Mouse (Mus musculus): Measurements from ENCODE around the gene Hydin. TPM values are rescaled to one million over a fixed set of nuclear protein-coding genes. Genes with fewer than 3 reads are reported as not detected.

The Hydin gene
- polyA plus RNA-seq, 1 experiment from 2014 or later: 0.01 TPM

DNA sequence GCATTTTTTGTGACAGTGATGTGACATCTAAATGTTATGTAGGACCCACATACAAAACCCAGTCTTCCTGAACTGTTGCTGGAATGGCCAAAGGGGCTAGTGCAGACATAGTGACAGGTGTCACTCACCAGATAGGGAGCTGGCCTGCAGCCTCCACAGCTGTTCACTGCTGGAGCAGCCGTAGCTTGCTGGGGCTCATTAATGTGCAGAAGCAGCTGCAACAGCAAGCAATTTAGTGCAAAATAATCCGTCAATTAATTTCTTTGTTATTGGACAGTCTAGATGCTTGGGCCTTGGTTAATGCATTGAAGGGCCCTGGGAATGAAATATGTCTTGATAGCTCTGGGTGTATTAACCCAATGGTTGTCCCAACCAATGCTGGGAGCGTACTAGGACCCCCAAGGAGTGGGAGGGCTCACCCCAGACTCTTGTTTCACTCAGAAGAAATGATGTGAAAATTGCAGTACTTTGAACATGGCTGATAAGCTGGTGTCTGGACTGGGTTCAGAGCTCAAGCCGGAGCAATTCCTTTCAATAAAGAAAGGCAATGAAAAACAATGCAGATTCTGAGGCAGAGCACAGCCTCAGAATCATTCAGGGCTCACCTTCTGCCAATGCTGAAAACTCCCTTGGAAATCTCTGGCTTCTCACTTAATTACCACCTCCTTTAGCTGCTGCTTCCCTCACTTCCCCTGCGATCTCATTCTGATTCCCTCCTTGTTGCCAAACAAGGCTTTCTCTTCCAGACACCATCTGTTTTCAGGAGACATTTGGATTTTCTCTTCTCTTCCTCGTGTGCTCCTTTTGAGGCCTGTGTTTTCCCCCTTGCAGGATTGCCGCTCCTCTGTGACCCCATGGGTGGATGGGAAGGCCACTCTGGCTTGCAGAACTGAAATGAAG lies 24.2 kb upstream of the Hydin start:
- Histone ChIP-seq H3K4me3 (ENCODE audit: low read depth, low read length) (no peak overlapping the region), H3K36me3 (replicated peaks; ENCODE audit: insufficient read depth, low read length) (no peaks in the 10 kb centered on the region), H3K4me1 (ENCODE audit: insufficient read depth) (no peaks in the 10 kb centered on the region), H3K9me3 (ENCODE audit: low read length) (no peaks in the 10 kb centered on the region), H3K9ac (replicated peaks) (no peak overlapping the region), H3K4me2 (ENCODE audit: low read depth, low read length) (no peak overlapping the region), H3K27me3 (ENCODE audit: insufficient read depth, low read length) (no peaks in the 10 kb centered on the region), H3K27ac (ENCODE audit: low read depth) (no peak overlapping the region)
- 49% methylated on average over 7 of the region's 7 CpGs for WGBS (ENCODE audit: insufficient replicate concordance)
- ATAC-seq (no peak), DNase-seq (no peak)
- no peak for TF ChIP-seq EP300 (IDR thresholded peaks at IDR 0.05; ENCODE audit: low read depth)
- no peak for TF ChIP-seq CTCF (IDR thresholded peaks at IDR 0.05; ENCODE audit: low read depth)

- TF ChIP-seq EP300 (IDR thresholded peaks at IDR 0.05; ENCODE audit: low read depth): no peak
- TF ChIP-seq CTCF (IDR thresholded peaks at IDR 0.05; ENCODE audit: low read depth): no peak
- WGBS (ENCODE audit: insufficient replicate concordance): 47% methylated on average over 2 of the region's 2 CpGs
Measured at GRCm38 (mm10) chr8:110244566-110244965, 22.2 kb upstream of the Hydin start.

GRCm38 (mm10) chr8:110247238-110247637 lies 19.5 kb upstream of the Hydin start:
- Histone ChIP-seq H3K27me3 (ENCODE audit: insufficient read depth, low read length) (no peaks in the 10 kb centered on the region), H3K27ac (ENCODE audit: low read depth) (no peak overlapping the region), H3K36me3 (replicated peaks; ENCODE audit: insufficient read depth, low read length) (no peaks in the 10 kb centered on the region), H3K9me3 (ENCODE audit: low read length) (no peaks in the 10 kb centered on the region), H3K4me2 (ENCODE audit: low read depth, low read length) (no peak overlapping the region), H3K4me1 (ENCODE audit: insufficient read depth) (no peaks in the 10 kb centered on the region), H3K4me3 (ENCODE audit: low read depth, low read length) (no peak overlapping the region), H3K9ac (replicated peaks) (no peak overlapping the region)
- no peak for TF ChIP-seq CTCF (IDR thresholded peaks at IDR 0.05; ENCODE audit: low read depth)
- TF ChIP-seq EP300 (IDR thresholded peaks at IDR 0.05; ENCODE audit: low read depth): no peak
- ATAC-seq (no peak), DNase-seq (no peak)
- WGBS (ENCODE audit: insufficient replicate concordance): 68% methylated on average over 6 of the region's 6 CpGs

More at GRCm38 (mm10) chr8:110244566-110244965, 22.2 kb upstream of the Hydin start:
- Histone ChIP-seq H3K4me3 (ENCODE audit: low read depth, low read length) (no peak overlapping the region), H3K4me2 (ENCODE audit: low read depth, low read length) (no peak overlapping the region), H3K27ac (ENCODE audit: low read depth) (no peak overlapping the region), H3K27me3 (ENCODE audit: insufficient read depth, low read length) (no peaks in the 10 kb centered on the region), H3K9me3 (ENCODE audit: low read length) (no peaks in the 10 kb centered on the region), H3K9ac (replicated peaks) (no peak overlapping the region), H3K36me3 (replicated peaks; ENCODE audit: insufficient read depth, low read length) (no peaks in the 10 kb centered on the region), H3K4me1 (ENCODE audit: insufficient read depth) (no peaks in the 10 kb centered on the region)
- ATAC-seq: no peak
- no peak for DNase-seq

DNA sequence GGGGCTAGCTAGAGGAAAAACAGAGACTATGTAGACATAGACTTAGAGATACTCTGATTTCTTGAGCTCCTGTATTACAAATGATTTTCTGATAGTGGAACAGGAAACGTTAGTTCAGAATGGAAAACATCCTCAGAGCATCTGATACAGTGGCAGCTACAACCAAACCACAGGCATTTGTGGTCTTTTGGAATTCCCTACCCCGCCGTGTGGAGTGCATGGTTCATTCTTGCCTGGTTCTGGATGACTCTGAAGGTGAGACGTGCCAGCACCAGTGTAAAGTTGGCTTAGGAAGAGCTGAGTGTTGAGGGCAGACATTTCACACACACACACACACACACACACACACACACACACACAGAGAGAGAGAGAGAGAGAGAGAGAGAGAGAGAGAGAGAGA lies 12.8 kb upstream of the Hydin start:
- no peak overlapping the region for H3K9ac ChIP-seq (replicated peaks)
- ATAC-seq (no peak), DNase-seq (no peak)
- no peaks in the 10 kb centered on the region for H3K36me3 ChIP-seq (replicated peaks; ENCODE audit: insufficient read depth, low read length)
- no peak overlapping the region for H3K27ac ChIP-seq (ENCODE audit: low read depth)
- 48% methylated on average over 4 of the region's 4 CpGs for WGBS (ENCODE audit: insufficient replicate concordance)
- no peak overlapping the region for H3K4me3 ChIP-seq (ENCODE audit: low read depth, low read length)
- H3K27me3 ChIP-seq (ENCODE audit: insufficient read depth, low read length): no peaks in the 10 kb centered on the region
- H3K4me2 ChIP-seq (ENCODE audit: low read depth, low read length): no peak overlapping the region
- no peaks in the 10 kb centered on the region for H3K4me1 ChIP-seq (ENCODE audit: insufficient read depth)
- no peaks in the 10 kb centered on the region for H3K9me3 ChIP-seq (ENCODE audit: low read length)
- TF ChIP-seq EP300 (IDR thresholded peaks at IDR 0.05; ENCODE audit: low read depth) (no peak), CTCF (IDR thresholded peaks at IDR 0.05; ENCODE audit: low read depth) (no peak)

DNA sequence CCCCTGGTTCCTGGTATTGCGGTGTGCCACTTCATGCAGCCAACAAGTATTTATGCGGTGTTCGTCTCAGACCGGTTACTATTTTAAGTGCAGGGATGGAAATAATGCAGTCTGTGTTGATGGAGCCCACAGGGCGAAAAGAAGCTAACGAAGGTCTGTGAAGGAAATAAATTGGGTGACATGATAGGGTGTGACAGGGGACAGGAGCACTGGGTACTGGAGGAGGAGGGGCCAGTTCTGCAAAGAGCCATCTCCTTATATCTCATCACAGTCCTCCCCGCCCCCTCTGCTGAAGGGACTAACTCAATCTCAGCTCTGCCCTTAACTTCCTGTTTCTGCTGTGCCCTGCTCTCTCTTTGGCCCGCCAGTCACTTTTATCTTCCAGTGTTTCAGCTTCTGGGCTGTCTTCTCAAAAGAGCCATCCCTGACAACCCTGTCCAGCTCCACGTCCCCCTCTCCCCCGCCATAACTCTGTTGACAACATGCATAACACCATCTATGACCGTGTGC lies 926 bp upstream of the Hydin start:
- WGBS (ENCODE audit: insufficient replicate concordance): 56% methylated on average over 11 of the region's 11 CpGs
- Histone ChIP-seq H3K4me1 (ENCODE audit: insufficient read depth) (0 out of 2 replicates have a peak, but pooled peaks cover 4% of the 10 kb centered on the region), H3K27ac (ENCODE audit: low read depth) (no peak overlapping the region), H3K9ac (replicated peaks) (no peak overlapping the region), H3K9me3 (ENCODE audit: low read length) (no peaks in the 10 kb centered on the region), H3K4me3 (ENCODE audit: low read depth, low read length) (no peak overlapping the region), H3K4me2 (ENCODE audit: low read depth, low read length) (no peak overlapping the region), H3K36me3 (replicated peaks; ENCODE audit: insufficient read depth, low read length) (no peaks in the 10 kb centered on the region), H3K27me3 (ENCODE audit: insufficient read depth, low read length) (0 out of 2 replicates have a peak, but pooled peaks cover 4% of the 10 kb centered on the region)
- no peak for DNase-seq
- ATAC-seq: no peak
- TF ChIP-seq EP300 (IDR thresholded peaks at IDR 0.05; ENCODE audit: low read depth) (no peak), CTCF (IDR thresholded peaks at IDR 0.05; ENCODE audit: low read depth) (no peak)

GRCm38 (mm10) chr8:110267268-110267667 lies 491 bp downstream of the Hydin start:
- WGBS (ENCODE audit: insufficient replicate concordance): 16% methylated on average over 12 of the region's 12 CpGs

More at GRCm38 (mm10) chr8:110267268-110267667, 491 bp downstream of the Hydin start:
- Histone ChIP-seq H3K4me3 (ENCODE audit: low read depth, low read length) (no peak overlapping the region), H3K36me3 (replicated peaks; ENCODE audit: insufficient read depth, low read length) (no peaks in the 10 kb centered on the region), H3K9ac (replicated peaks) (no peak overlapping the region), H3K9me3 (ENCODE audit: low read length) (no peaks in the 10 kb centered on the region), H3K4me1 (ENCODE audit: insufficient read depth) (0 out of 2 replicates have a peak, but pooled peaks cover 4% of the 10 kb centered on the region), H3K4me2 (ENCODE audit: low read depth, low read length) (peak overlapping the region; percentile 50; the same call in 1 of the 2 replicates), H3K27me3 (ENCODE audit: insufficient read depth, low read length) (0 out of 2 replicates have a peak, but pooled peaks cover 4% of the 10 kb centered on the region), H3K27ac (ENCODE audit: low read depth) (no peak overlapping the region)
- DNase-seq: no peak
- no peak for ATAC-seq
- TF ChIP-seq EP300 (IDR thresholded peaks at IDR 0.05; ENCODE audit: low read depth) (no peak), CTCF (IDR thresholded peaks at IDR 0.05; ENCODE audit: low read depth) (no peak)

Data from liver, postnatal 0 days (tissue).